Mouse (Mus musculus): ENCODE data around the gene Hist1h2aa. TPM values are rescaled to one million over a fixed set of nuclear protein-coding genes. Genes with fewer than 3 reads are reported as not detected.

Gene Hist1h2aa
- not detected in 2 replicates for polyA plus RNA-seq (2015; fragmentation: Nextera tagmentation; extraction: Ambion mirVana)

DNA sequence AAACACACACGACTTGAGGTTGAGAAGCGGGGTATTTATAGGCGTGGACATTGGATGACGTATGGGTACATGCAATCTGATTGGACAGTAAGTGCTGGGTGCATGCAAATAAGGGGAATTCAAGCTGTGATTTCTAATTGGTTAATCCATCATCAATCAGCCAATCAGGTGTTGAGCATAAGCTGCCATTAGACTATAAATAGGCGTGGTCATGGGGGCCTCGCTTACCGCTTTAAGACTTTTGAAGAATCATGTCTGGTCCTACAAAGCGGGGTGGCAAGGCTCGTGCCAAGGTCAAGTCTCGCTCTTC, at the start of gene Hist1h2aa:
TSS of gene Hist1h2aa (plus strand) at position 252 of the 310 bp plus-strand sequence.
- no peak for ATAC-seq (ENCODE audit: insufficient number of reproducible peaks, low FRiP score, low TSS enrichment, low read depth)
- H3K27me3 ChIP-seq: no peaks in the 10 kb centered on the region
- H3K9me3 ChIP-seq (replicated peaks): no peaks in the 10 kb centered on the region

GRCm38 (mm10) chr13:23885540-23885939, 48.7 kb upstream of the Hist1h2aa start:
- Histone ChIP-seq H3K27ac (replicated peaks) (no peak overlapping the region), H3K9ac (no peak overlapping the region), H3K4me1 (no peaks in the 10 kb centered on the region), H3K36me3 (no peaks in the 10 kb centered on the region), H3K4me2 (replicated peaks) (no peak overlapping the region), H3K4me3 (replicated peaks) (no peak overlapping the region), H3K27me3 (no peaks in the 10 kb centered on the region), H3K9me3 (replicated peaks) (no peaks in the 10 kb centered on the region)
- 36% methylated on average over 2 of the region's 2 CpGs for WGBS
- no peak; the same call in 1 of the 2 replicates for ATAC-seq (ENCODE audit: insufficient number of reproducible peaks, low FRiP score, low TSS enrichment, low read depth)

More for the DNA sequence above, at the start of gene Hist1h2aa:
- Histone ChIP-seq H3K4me3 (replicated peaks) (no peak within 1 kb of the TSS), H3K9ac (no peak within 1 kb of the TSS), H3K4me2 (replicated peaks) (no peak within 1 kb of the TSS), H3K4me1 (peaks cover 6% of the 10 kb centered on the region), H3K27ac (replicated peaks) (no peak within 1 kb of the TSS), H3K36me3 (no peaks in the 10 kb centered on the region)
- WGBS: 92% methylated on average over 10 of the region's 10 CpGs

DNA sequence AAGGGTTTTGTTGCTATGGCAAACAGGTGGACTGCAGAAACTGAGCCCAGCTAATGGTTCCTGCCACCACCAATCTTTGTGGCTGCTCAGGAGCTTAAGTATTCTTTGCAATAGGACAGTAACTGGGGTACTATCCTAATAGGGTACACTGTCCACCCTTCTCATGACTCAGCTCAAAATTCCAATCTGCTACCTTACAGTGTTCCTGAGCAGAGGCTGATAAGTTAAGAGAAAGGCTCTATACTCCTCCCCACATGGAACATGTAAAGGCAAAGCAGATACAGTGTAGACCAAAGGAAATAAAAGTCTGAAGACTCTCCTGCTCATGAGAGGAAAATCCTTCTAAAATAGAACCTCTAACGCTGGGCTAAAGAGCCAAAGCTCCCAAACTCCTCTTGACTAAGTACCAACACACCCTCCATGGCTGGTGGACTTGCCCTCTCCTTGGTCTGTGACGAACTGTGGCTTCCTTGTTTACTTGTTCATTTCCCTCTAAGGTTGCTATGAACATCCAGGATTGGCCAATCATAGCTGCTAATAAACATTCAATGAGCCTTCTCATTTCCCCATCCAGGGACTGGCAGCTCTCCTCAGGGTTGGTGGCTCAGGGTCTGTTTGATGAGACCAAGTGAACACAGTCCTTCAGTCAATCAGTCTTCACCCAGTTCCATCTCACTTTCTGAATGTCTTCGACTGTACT, 47.1 kb upstream of the Hist1h2aa start:
- H3K4me1 ChIP-seq: no peaks in the 10 kb centered on the region
- H3K27me3 ChIP-seq: no peaks in the 10 kb centered on the region
- no peak for ATAC-seq (ENCODE audit: insufficient number of reproducible peaks, low FRiP score, low TSS enrichment, low read depth)
- H3K27ac ChIP-seq (replicated peaks): no peak overlapping the region
- H3K9me3 ChIP-seq (replicated peaks): no peaks in the 10 kb centered on the region
- H3K4me2 ChIP-seq (replicated peaks): no peak overlapping the region
- no peak overlapping the region for H3K4me3 ChIP-seq (replicated peaks)
- WGBS: 80% methylated on average over 3 of the region's 3 CpGs
- no peak overlapping the region for H3K9ac ChIP-seq
- H3K36me3 ChIP-seq: no peaks in the 10 kb centered on the region

- no peaks in the 10 kb centered on the region for H3K4me1 ChIP-seq
- H3K4me3 ChIP-seq (replicated peaks): no peak overlapping the region
- no peaks in the 10 kb centered on the region for H3K9me3 ChIP-seq (replicated peaks)
- WGBS: 53% methylated on average over 6 of the region's 6 CpGs
- H3K9ac ChIP-seq: no peak overlapping the region
- H3K27me3 ChIP-seq: no peaks in the 10 kb centered on the region
- no peak overlapping the region for H3K4me2 ChIP-seq (replicated peaks)
- no peak overlapping the region for H3K27ac ChIP-seq (replicated peaks)
- no peak for ATAC-seq (ENCODE audit: insufficient number of reproducible peaks, low FRiP score, low TSS enrichment, low read depth)
- H3K36me3 ChIP-seq: no peaks in the 10 kb centered on the region
These were observed 45.2 kb upstream of the Hist1h2aa start for GRCm38 (mm10) chr13:23889011-23889605.

DNA sequence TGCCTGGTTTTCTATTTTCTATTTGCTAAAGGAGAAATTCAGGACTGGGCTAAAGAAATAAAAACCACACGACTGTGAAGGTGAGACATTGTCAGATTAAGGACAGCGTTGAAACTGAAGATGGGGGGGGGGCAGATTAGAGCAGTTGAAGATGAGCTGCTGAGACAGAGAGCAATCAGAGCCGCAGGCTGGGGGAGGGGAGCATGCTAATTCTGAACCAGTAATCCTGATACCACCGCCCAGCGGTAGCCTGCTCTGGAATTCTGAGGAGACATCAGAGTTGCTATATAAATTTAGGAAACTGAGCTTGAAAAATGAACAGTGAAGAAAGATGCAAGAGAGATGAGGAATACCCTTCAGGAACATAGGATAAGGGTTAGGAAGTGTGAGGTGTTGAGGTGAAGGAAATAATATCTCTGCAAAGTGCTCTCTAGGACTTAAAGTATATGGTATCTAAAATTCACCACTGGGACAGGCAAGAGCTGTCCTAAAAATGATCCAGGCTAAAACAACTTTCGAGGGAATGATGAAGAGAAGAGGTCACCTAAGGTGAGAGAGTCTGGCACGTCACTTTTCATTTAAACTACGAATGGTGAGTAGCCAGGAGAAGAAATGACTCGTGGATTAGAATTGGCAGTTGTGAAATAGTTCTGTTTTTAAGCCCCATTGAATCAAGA, 41.5 kb upstream of the Hist1h2aa start:
- 30% methylated on average over 9 of the region's 9 CpGs for WGBS
- Histone ChIP-seq H3K4me3 (replicated peaks) (no peak overlapping the region), H3K36me3 (no peaks in the 10 kb centered on the region), H3K27ac (replicated peaks) (no peak overlapping the region), H3K9me3 (replicated peaks) (no peaks in the 10 kb centered on the region), H3K27me3 (no peaks in the 10 kb centered on the region), H3K4me2 (replicated peaks) (no peak overlapping the region), H3K4me1 (no peaks in the 10 kb centered on the region), H3K9ac (no peak overlapping the region)
- ATAC-seq (ENCODE audit: insufficient number of reproducible peaks, low FRiP score, low TSS enrichment, low read depth): no peak

DNA sequence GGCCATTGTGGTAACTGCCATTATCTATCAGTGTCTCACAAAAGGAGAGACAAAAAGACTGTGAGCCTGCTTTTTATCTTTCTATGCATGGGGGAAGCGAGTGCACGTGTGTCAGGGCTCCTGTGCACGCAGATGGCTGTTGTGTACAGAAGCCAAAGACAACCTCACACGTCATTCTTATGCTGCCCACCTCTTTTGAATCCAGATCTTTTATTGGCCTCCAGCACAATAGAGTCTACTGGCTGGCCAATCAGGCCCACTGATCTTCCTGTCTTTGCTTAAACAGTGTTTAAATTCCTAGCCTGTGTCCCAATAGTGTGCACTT, 41.0 kb upstream of the Hist1h2aa start:
- Histone ChIP-seq H3K27me3 (no peaks in the 10 kb centered on the region), H3K4me2 (replicated peaks) (no peak overlapping the region), H3K4me3 (replicated peaks) (no peak overlapping the region), H3K4me1 (no peaks in the 10 kb centered on the region), H3K9ac (no peak overlapping the region), H3K9me3 (replicated peaks) (no peaks in the 10 kb centered on the region), H3K36me3 (no peaks in the 10 kb centered on the region), H3K27ac (replicated peaks) (no peak overlapping the region)
- ATAC-seq (ENCODE audit: insufficient number of reproducible peaks, low FRiP score, low TSS enrichment, low read depth): no peak
- WGBS: 58% methylated on average over 4 of the region's 4 CpGs

- no peaks in the 10 kb centered on the region for H3K9me3 ChIP-seq (replicated peaks)
- H3K36me3 ChIP-seq: no peaks in the 10 kb centered on the region
- H3K27ac ChIP-seq (replicated peaks): no peak overlapping the region
- ATAC-seq (ENCODE audit: insufficient number of reproducible peaks, low FRiP score, low TSS enrichment, low read depth): no peak
- no peaks in the 10 kb centered on the region for H3K4me1 ChIP-seq
- whole genome bisulfite sequencing: 31% methylated on average over 6 of the region's 6 CpGs
- H3K9ac ChIP-seq: no peak overlapping the region
- H3K27me3 ChIP-seq: no peaks in the 10 kb centered on the region
- no peak overlapping the region for H3K4me2 ChIP-seq (replicated peaks)
- H3K4me3 ChIP-seq (replicated peaks): no peak overlapping the region
These were observed 36.0 kb upstream of the Hist1h2aa start for GRCm38 (mm10) chr13:23898242-23898641.

GRCm38 (mm10) chr13:23906906-23907305, 27.4 kb upstream of the Hist1h2aa start:
- Histone ChIP-seq H3K4me3 (replicated peaks) (no peak overlapping the region), H3K4me2 (replicated peaks) (no peak overlapping the region), H3K36me3 (no peaks in the 10 kb centered on the region), H3K27ac (replicated peaks) (no peak overlapping the region), H3K9me3 (replicated peaks) (no peaks in the 10 kb centered on the region), H3K4me1 (no peaks in the 10 kb centered on the region), H3K9ac (no peak overlapping the region), H3K27me3 (no peaks in the 10 kb centered on the region)
- no peak for ATAC-seq (ENCODE audit: insufficient number of reproducible peaks, low FRiP score, low TSS enrichment, low read depth)
- 88% methylated on average over 5 of the region's 5 CpGs for WGBS

DNA sequence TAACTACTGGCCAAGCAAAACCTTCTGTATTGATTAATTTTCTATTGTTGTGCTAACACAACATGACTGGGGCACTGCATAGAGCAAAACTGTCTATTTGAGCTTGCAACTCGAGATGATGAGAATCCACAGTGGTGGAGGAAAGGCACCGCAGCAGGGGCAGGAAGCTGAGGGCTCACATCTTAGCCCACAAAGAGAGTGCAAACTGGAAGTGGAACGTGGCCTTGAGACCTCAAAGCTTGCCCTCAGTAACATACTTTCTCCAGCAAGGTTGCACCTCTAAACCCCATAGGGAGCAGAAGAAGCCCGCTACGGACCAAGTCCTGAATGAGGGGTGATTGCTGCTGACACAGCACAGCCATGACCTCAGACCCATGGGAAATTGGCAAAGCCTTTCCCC, 24.1 kb upstream of the Hist1h2aa start:
- H3K4me3 ChIP-seq (replicated peaks): no peak overlapping the region
- no peak overlapping the region for H3K27ac ChIP-seq (replicated peaks)
- ATAC-seq (ENCODE audit: insufficient number of reproducible peaks, low FRiP score, low TSS enrichment, low read depth): no peak
- no peak overlapping the region for H3K9ac ChIP-seq
- H3K9me3 ChIP-seq (replicated peaks): no peaks in the 10 kb centered on the region
- WGBS: 77% methylated on average over 5 of the region's 5 CpGs
- no peaks in the 10 kb centered on the region for H3K4me1 ChIP-seq
- H3K27me3 ChIP-seq: no peaks in the 10 kb centered on the region
- H3K4me2 ChIP-seq (replicated peaks): no peak overlapping the region
- H3K36me3 ChIP-seq: no peaks in the 10 kb centered on the region

DNA sequence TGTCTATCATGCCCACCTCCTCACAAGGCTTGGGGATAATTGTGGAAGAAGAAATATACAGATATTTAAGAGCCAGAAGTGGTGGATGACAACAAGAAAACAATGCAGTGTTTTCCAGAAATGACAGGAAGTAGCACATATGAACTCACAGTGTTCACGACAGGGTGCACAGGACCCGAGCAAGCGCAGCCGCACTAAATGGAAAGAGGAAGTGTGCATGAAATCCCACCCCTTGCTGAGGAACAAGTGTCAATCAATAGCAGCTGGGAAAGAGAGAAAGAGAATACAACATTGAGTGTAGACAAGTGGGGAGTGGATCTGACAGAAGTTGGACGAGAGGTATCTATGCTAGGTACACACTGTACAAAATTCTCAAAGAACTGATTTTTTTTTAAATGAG, 22.9 kb upstream of the Hist1h2aa start:
- 72% methylated on average over 5 of the region's 5 CpGs for WGBS
- Histone ChIP-seq H3K4me1 (no peaks in the 10 kb centered on the region), H3K9me3 (replicated peaks) (no peaks in the 10 kb centered on the region), H3K9ac (no peak overlapping the region), H3K27me3 (no peaks in the 10 kb centered on the region), H3K4me2 (replicated peaks) (no peak overlapping the region), H3K36me3 (no peaks in the 10 kb centered on the region), H3K27ac (replicated peaks) (no peak overlapping the region), H3K4me3 (replicated peaks) (no peak overlapping the region)
- ATAC-seq (ENCODE audit: insufficient number of reproducible peaks, low FRiP score, low TSS enrichment, low read depth): no peak

- Histone ChIP-seq H3K27ac (replicated peaks) (no peak overlapping the region), H3K36me3 (no peaks in the 10 kb centered on the region), H3K27me3 (no peaks in the 10 kb centered on the region), H3K9ac (no peak overlapping the region), H3K4me2 (replicated peaks) (no peak overlapping the region), H3K4me1 (no peaks in the 10 kb centered on the region), H3K9me3 (replicated peaks) (no peaks in the 10 kb centered on the region), H3K4me3 (replicated peaks) (no peak overlapping the region)
- WGBS: 61% methylated on average over 6 of the region's 6 CpGs
- ATAC-seq (ENCODE audit: insufficient number of reproducible peaks, low FRiP score, low TSS enrichment, low read depth): no peak
These were observed 20.4 kb upstream of the Hist1h2aa start for GRCm38 (mm10) chr13:23913791-23914306.

Measured in embryonic facial prominence, embryonic 15.5 days (tissue).